8 mouse cellular contexts compared by ENCODE assay signal in genomic region chrX:102643823-102644572, GRCm38 (mm10). TPM values are rescaled to one million over a fixed set of nuclear protein-coding genes. Genes with fewer than 3 reads are reported as not detected.
DNase-seq lines count a peak whose midpoint lies in the region; ATAC-seq and TF ChIP-seq lines count a peak whose summit lies in the region.

Gene Phka1, minus strand, starts transcription at chrX:102644246.

- peak within 1 kb of the TSS; percentile 74 for H3K4me3 ChIP-seq in G1E (ENCODE audit: low read depth, low read length)
- peak within 1 kb of the TSS; percentile 63 for H3K4me3 ChIP-seq in lung, embryonic 16.5 days (ENCODE audit: low read length)

- no peaks in the 10 kb centered on the region for H3K9me3 ChIP-seq in G1E (replicated peaks)
- H3K9me3 ChIP-seq in lung, embryonic 16.5 days (ENCODE audit: control insufficient read depth, low read length) = no peaks in the 10 kb centered on the region

- 15% methylated on average over 60 of the region's 60 CpGs for WGBS in lung, embryonic 16.5 days

- no peaks in the 10 kb centered on the region for H3K36me3 ChIP-seq in G1E (replicated peaks)
- no peaks in the 10 kb centered on the region for H3K36me3 ChIP-seq in lung, embryonic 16.5 days (ENCODE audit: control insufficient read depth, insufficient read depth, low read length)

- TF ChIP-seq CTCF in G1E (IDR thresholded peaks at IDR 0.05; ENCODE audit: low read depth, low read length) = no peak

- H3K27ac ChIP-seq in lung, embryonic 16.5 days (ENCODE audit: low read length) = no peak within 1 kb of the TSS

- peak; percentile 46 for DNase-seq in G1E (ENCODE audit: low spot score)
- DNase-seq in cerebellum, adult 8-10 months = peak; percentile 56
- DNase-seq in forelimb bud, embryonic 11.5 days (ENCODE audit: low read depth, low spot score) = peak; percentile 11
- peak; percentile 76 for DNase-seq in layer of hippocampus, adult 9-11 months
- DNase-seq in ovary, postnatal 10 days (ENCODE audit: low spot score) = peak; percentile 42
- DNase-seq in thymus, postnatal 25 days = peak; percentile 11

- peak; percentile 63 for ATAC-seq in G1E (ENCODE audit: extremely low read depth, insufficient number of reproducible peaks, low FRiP score, poor library complexity, severe bottlenecking)
- ATAC-seq in hematopoietic stem cell, adult 5-6 weeks (replicated peaks in 1 of 2; ENCODE audit: insufficient read depth in 1 of 2, low FRiP score in 2 of 2, low TSS enrichment in 1 of 2, low read depth in 1 of 2, poor library complexity in 2 of 2, severe bottlenecking in 2 of 2) = peak; percentile 76 to 87; a peak in 3 of 4 replicates
- ATAC-seq in lung, embryonic 16.5 days (ENCODE audit: low read depth) = peak; percentile 99

- H3K4me2 ChIP-seq in lung, embryonic 16.5 days (ENCODE audit: low read depth, low read length) = peak within 1 kb of the TSS; percentile 52

- peaks cover 13% of the 10 kb centered on the region for H3K4me1 ChIP-seq in G1E (ENCODE audit: insufficient read depth, low read depth, low read length)
- H3K4me1 ChIP-seq in lung, embryonic 16.5 days (replicated peaks; ENCODE audit: control insufficient read depth, insufficient read depth, low read length) = no peaks in the 10 kb centered on the region

- H3K27me3 ChIP-seq in G1E (ENCODE audit: insufficient read depth, low read length) = no peaks in the 10 kb centered on the region
- H3K27me3 ChIP-seq in lung, embryonic 16.5 days (ENCODE audit: control insufficient read depth, insufficient read depth, low read depth, low read length) = peaks cover 3% of the 10 kb centered on the region

- peak within 1 kb of the TSS; percentile 70 for H3K9ac ChIP-seq in lung, embryonic 16.5 days (ENCODE audit: low read length)

RNA-seq across cellular contexts. Expression of gene Phka1, which starts in this region (rescaled TPM):
- 7.7 and 8.2 TPM in 2 replicates for total RNA-seq in G1E (2014; fragmentation: Nextera tagmentation)
- 5.5 and 5.8 TPM in 2 replicates for total RNA-seq in G1E (2017)
- 1.1 and 1.2 TPM in 2 replicates for polyA plus RNA-seq in G1E (2012)
- 3.4 and 4.3 TPM in 2 replicates for total RNA-seq in hematopoietic stem cell, adult 5-6 weeks (2017)
- polyA plus RNA-seq in lung, embryonic 16.5 days (2015; fragmentation: Nextera tagmentation; extraction: Ambion mirVana) = 10.8 and 11.0 TPM in 2 replicates

Comparison
In these comparisons a context has a peak if more than half of its experiments do, and no peak if none do; other contexts are left out.
1. DNase-seq: peak in every context shown above with its lines; median percentile 76 in layer of hippocampus, adult 9-11 months; 56 in cerebellum, adult 8-10 months; 46 in G1E; 42 in ovary, postnatal 10 days; 11 in forelimb bud, embryonic 11.5 days; 11 in thymus, postnatal 25 days.